Mouse (Mus musculus): ENCODE data around the gene Mob2.

Mob2 gene

GRCm38 (mm10) chr7:142060931-142061565 lies at the start of gene Mob2:
TSS of gene Mob2 (minus strand) at chr7:142061065.
- peak; percentile 94 to 97 for DNase-seq

GRCm38 (mm10) chr7:142104747-142105146 lies 43.9 kb upstream of the Mob2 start:
- no peak for DNase-seq

- DNase-seq: peak; percentile 83 to 92
These were observed 36.9 kb upstream of the Mob2 start for GRCm38 (mm10) chr7:142097776-142098175.

- no peak for DNase-seq
These were observed 35.8 kb upstream of the Mob2 start for GRCm38 (mm10) chr7:142096701-142097100.

- peak; percentile 91 to 92 for DNase-seq
These were observed 34.5 kb upstream of the Mob2 start, which contains the start of gene Dusp8 for GRCm38 (mm10) chr7:142095183-142095931. TSS of gene Dusp8 (minus strand) at chr7:142095843.

- DNase-seq: peak; percentile 9 to 48
These were observed 33.7 kb upstream of the Mob2 start for GRCm38 (mm10) chr7:142094301-142095143.

- no peak for DNase-seq
These were observed 32.9 kb upstream of the Mob2 start for GRCm38 (mm10) chr7:142093696-142094240.

- no peak for DNase-seq
These were observed 32.1 kb upstream of the Mob2 start for GRCm38 (mm10) chr7:142092991-142093390.

- DNase-seq: no peak
These were observed 31.0 kb upstream of the Mob2 start for GRCm38 (mm10) chr7:142091848-142092247.

- no peak for DNase-seq
These were observed 29.0 kb upstream of the Mob2 start for GRCm38 (mm10) chr7:142089648-142090447.

- DNase-seq: no peak
These were observed 28.0 kb upstream of the Mob2 start for GRCm38 (mm10) chr7:142088886-142089285.

GRCm38 (mm10) chr7:142087069-142087652 lies 26.3 kb upstream of the Mob2 start:
- no peak for DNase-seq

GRCm38 (mm10) chr7:142086159-142086905 lies 25.5 kb upstream of the Mob2 start:
- no peak for DNase-seq

- peak; percentile 83 to 84 for DNase-seq
These were observed 24.0 kb upstream of the Mob2 start for GRCm38 (mm10) chr7:142084820-142085219.

GRCm38 (mm10) chr7:142084395-142084794 lies 23.5 kb upstream of the Mob2 start:
- peak; percentile 8 to 24 for DNase-seq

GRCm38 (mm10) chr7:142083588-142084317 lies 22.9 kb upstream of the Mob2 start:
- peak; percentile 40 to 49 for DNase-seq

- no peak for DNase-seq
These were observed 21.7 kb upstream of the Mob2 start for GRCm38 (mm10) chr7:142082607-142083006.

- DNase-seq: no peak
These were observed 21.3 kb upstream of the Mob2 start for GRCm38 (mm10) chr7:142082179-142082578.

- no peak for DNase-seq
These were observed 20.9 kb upstream of the Mob2 start for GRCm38 (mm10) chr7:142081736-142082135.

- DNase-seq: no peak
These were observed 20.0 kb upstream of the Mob2 start for GRCm38 (mm10) chr7:142080876-142081275.

Data from kidney, postnatal 36 days (tissue).